Mouse (Mus musculus): ENCODE measurements at regions not wholly inside any gene's neighbourhood (a gene's known extent, or its start where the extent isn't known, plus 50 kb on each side); places are given as distances from the start of the nearest gene placed in this dataset.
"Not testable (repeated sequence)": the region's sequence is repeated elsewhere in the genome, so short reads cannot be mapped to it uniquely, and the experiment has no call there.

DNA sequence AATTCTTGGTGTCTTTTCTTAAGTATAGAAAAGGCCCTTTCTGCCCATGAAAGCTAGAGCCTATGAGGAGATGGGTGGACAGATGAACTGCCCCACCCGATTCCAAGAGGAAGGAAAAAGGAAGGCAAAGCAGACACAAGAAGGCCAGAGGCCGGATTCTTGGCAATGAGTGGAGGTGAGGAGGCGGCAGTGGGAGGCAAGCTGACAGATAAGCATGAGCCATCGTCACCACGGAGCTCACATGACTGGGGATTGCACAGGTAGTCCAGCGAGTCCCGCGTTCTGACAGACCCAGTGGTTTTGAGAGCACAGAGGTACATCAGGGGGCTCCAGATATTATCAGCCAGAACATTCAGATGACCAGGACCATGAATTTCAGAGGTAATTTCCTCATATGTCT is 79.4 kb upstream of the Tcf12 start:
- no peak overlapping the region for H3K4me3 ChIP-seq (ENCODE audit: insufficient read depth, low read length)
- no peak overlapping the region for H3K27ac ChIP-seq (ENCODE audit: insufficient read depth, low read depth, low read length)
- TF ChIP-seq CTCF (IDR thresholded peaks at IDR 0.05; ENCODE audit: low read depth, low read length) (no peak), POLR2A (IDR thresholded peaks at IDR 0.05; ENCODE audit: borderline replicate concordance, low read depth, low read length) (no peak)
- no peaks in the 10 kb centered on the region for H3K4me1 ChIP-seq (ENCODE audit: control insufficient read depth, insufficient read depth, low read length)

DNA sequence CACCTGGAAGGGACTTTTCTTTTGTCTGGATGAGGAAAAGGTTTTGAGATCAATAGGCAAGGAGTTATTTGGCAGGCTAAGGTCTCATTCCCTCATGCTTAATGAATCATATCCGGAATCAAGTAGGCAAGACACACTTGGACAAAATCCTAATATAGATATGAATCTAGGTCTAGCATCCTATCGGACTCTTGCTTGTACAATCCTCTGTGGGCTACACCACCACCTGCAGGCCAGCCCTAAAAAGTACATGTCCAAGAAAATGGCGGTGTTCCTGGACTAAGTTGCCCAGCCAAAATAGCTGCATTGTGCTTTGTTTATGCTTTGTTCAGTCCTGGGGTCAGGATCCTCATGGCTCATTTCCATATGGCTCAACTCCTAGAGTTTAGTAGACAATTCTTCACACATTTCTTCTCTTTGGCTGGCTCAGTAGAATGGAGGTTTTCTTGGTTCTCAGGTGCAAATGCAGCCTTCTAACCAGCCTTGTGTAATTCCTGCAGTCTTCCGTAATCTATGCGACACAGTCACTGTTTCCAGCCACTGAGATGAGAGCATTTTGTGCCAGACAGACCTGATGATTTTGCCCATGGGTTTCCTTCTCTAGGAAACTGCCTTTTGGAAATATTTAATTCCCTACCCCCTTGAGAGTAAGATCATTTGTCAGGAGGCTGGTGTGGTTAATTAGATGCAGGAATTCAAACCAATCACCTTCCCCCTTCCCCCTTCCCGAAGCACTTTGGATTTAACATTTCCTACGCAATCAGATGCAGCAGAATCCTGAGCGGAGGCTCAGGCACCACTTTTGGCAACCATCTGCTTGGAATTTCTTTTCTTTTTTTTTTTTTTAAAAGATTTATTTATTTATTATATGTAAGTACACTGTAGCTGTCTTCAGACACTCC is 80.6 kb upstream of the Tcf12 start:
- Histone ChIP-seq H3K4me1 (ENCODE audit: control insufficient read depth, insufficient read depth, low read length) (no peaks in the 10 kb centered on the region), H3K4me3 (ENCODE audit: insufficient read depth, low read length) (no peak overlapping the region), H3K27ac (ENCODE audit: insufficient read depth, low read depth, low read length) (no peak overlapping the region)
- no peak for TF ChIP-seq POLR2A (IDR thresholded peaks at IDR 0.05; ENCODE audit: borderline replicate concordance, low read depth, low read length)
- no peak for TF ChIP-seq CTCF (IDR thresholded peaks at IDR 0.05; ENCODE audit: low read depth, low read length)

DNA sequence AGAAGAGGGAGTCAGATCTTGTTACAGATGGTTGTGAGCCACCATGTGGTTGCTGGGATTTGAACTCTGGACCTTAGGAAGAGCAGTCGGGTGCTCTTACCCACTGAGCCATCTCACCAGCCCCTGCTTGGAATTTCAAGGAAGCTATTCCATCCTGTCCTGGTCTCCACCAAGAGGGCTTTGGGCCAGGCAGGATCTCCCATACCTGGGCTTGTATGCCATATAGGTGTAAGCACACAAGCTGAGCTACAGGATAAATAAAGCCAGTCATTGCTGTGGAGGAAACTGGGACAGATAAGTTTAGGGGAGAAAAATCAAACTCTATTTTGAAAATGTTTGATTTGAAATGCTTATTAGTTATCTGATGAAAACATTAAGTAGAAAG is 81.3 kb upstream of the Tcf12 start:
- H3K4me3 ChIP-seq (ENCODE audit: insufficient read depth, low read length); H3K27ac ChIP-seq (ENCODE audit: insufficient read depth, low read depth, low read length); H3K4me1 ChIP-seq (ENCODE audit: control insufficient read depth, insufficient read depth, low read length): not testable (repeated sequence)

DNA sequence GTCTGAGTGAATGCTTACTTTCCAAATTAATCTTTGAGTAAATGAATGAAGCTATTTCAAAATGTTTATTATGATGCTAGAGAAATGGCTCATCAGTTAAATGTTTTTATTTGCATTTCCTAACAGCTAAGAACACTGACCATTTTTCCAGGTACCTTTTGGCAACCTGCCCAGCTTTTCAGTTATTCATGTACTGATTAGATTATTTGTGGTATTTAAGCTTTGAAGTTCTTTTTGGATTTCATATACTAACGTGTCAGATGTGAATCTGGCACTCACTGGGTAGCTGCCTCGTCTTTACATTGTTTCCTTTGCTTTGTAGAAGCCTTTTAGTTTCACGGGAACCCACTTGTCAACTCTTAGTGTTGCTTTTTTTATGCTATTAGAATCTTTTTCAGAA is 79.3 kb upstream of the Zfp280d start:
- TF ChIP-seq POLR2A (IDR thresholded peaks at IDR 0.05; ENCODE audit: borderline replicate concordance, low read depth, low read length) (no peak), CTCF (IDR thresholded peaks at IDR 0.05; ENCODE audit: low read depth, low read length) (no peak)
- no peaks in the 10 kb centered on the region for H3K4me1 ChIP-seq (ENCODE audit: control insufficient read depth, insufficient read depth, low read length)
- no peak overlapping the region for H3K27ac ChIP-seq (ENCODE audit: insufficient read depth, low read depth, low read length)
- no peak overlapping the region for H3K4me3 ChIP-seq (ENCODE audit: insufficient read depth, low read length)

DNA sequence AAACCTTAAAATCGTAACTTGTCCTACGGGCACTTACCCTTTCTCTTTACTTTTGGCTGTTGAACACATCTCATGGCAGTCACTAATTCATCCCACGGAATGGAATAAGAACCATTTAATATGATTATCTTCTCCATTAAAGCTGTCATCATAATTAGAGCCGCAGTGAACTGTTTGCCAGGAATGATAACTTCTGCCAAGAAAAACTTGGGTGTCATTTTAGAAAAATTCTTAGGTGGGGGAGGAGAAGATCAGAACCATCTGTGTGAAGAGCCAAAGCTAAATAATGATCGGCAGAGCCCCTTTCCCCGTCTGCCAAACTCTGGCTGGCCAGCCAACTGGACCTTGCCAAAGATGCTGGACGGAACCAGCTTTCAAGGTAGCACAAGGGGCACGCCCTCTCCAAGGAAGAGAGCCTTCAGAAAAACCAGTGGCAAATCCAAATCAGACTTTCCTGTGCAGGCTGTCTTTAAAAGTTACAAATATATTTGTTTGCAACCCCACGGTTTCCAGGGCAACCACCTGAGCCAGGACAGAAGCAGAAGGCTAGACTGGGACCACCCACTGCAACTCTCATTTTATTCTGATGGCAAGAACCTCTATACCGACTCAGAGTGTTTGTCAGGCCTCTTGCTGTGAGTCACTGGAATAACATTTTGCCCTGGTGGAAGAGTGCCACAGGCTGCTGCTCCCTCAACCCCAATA is 77.9 kb upstream of the Zfp280d start:
- Histone ChIP-seq H3K4me3 (ENCODE audit: insufficient read depth, low read length) (no peak overlapping the region), H3K27ac (ENCODE audit: insufficient read depth, low read depth, low read length) (no peak overlapping the region), H3K4me1 (ENCODE audit: control insufficient read depth, insufficient read depth, low read length) (no peaks in the 10 kb centered on the region)
- TF ChIP-seq POLR2A (IDR thresholded peaks at IDR 0.05; ENCODE audit: borderline replicate concordance, low read depth, low read length) (no peak), CTCF (IDR thresholded peaks at IDR 0.05; ENCODE audit: low read depth, low read length) (no peak)

DNA sequence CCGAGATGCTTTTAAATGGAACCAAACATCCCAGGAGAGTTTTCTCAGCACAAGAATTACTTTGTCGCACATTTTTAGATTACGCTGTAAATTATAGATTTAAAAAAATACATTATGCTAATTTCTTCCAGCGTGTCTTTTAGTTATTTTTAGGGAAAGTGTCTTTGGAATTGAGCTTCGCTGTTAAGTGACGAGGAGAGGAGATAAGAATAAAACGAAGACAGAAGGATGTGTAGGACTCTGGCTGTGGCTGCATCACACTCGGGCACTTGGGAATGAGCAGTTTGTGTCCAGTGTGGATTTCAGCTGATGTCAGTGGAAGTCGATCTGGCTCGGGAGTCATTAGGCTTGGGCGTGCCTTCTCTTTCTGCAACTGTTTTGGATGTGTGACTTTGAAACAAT is 77.3 kb upstream of the Zfp280d start:
- Histone ChIP-seq H3K27ac (ENCODE audit: insufficient read depth, low read depth, low read length) (no peak overlapping the region), H3K4me3 (ENCODE audit: insufficient read depth, low read length) (no peak overlapping the region), H3K4me1 (ENCODE audit: control insufficient read depth, insufficient read depth, low read length) (no peaks in the 10 kb centered on the region)
- no peak for TF ChIP-seq POLR2A (IDR thresholded peaks at IDR 0.05; ENCODE audit: borderline replicate concordance, low read depth, low read length)

DNA sequence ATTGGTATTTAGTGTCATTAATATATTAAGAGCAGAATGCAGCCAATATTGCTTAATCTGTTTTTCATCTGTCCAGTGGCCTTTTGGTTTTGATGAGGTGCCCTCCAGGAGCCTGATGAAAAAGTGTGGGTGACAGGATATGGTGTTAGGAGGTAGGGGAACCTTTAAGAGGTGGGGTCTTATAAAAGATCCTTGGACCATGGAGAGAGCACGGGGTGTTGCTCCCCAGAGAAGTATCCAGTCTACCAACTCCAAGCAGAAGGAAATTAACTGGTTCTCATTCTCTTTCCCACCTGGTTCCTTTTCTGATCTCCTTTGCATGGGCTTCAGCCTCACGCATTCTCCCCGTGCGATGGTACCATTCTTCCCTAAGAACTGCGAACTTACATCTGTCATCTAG is 75.7 kb upstream of the Zfp280d start:
- Histone ChIP-seq H3K4me3 (ENCODE audit: insufficient read depth, low read length) (no peak overlapping the region), H3K27ac (ENCODE audit: insufficient read depth, low read depth, low read length) (no peak overlapping the region), H3K4me1 (ENCODE audit: control insufficient read depth, insufficient read depth, low read length) (no peaks in the 10 kb centered on the region)
- no peak for TF ChIP-seq POLR2A (IDR thresholded peaks at IDR 0.05; ENCODE audit: borderline replicate concordance, low read depth, low read length)
- TF ChIP-seq CTCF (IDR thresholded peaks at IDR 0.05; ENCODE audit: low read depth, low read length), result no peak

DNA sequence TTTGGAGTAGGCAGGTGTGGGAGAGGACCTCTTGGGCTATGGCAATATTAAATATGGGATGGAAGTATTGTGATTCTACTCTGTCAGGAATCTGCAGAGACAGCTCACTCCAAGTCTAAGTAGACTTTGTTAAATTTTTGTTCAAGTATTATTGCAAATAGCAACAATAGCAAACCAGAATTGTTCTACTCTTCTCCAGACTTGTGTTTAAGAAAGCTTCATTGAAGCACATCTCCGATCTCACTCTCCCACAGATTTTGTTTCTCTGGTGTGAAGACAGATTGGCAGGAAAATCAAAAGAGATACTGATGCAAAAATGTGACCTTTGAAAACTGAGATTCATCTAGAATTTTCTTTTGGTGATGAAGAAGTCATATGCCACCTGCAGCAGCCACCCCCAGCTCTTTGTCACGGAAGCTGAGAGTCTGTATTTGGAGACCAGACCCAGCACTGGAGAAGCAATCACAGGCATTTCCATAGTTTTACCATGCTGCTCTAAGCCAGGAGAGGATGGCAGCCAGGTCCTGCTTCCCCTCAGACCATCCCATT is 70.2 kb upstream of the Zfp280d start:
- Histone ChIP-seq H3K27ac (ENCODE audit: insufficient read depth, low read depth, low read length) (no peak overlapping the region), H3K4me3 (ENCODE audit: insufficient read depth, low read length) (no peak overlapping the region), H3K4me1 (ENCODE audit: control insufficient read depth, insufficient read depth, low read length) (no peaks in the 10 kb centered on the region)
- no peak for TF ChIP-seq CTCF (IDR thresholded peaks at IDR 0.05; ENCODE audit: low read depth, low read length)
- no peak for TF ChIP-seq POLR2A (IDR thresholded peaks at IDR 0.05; ENCODE audit: borderline replicate concordance, low read depth, low read length)

DNA sequence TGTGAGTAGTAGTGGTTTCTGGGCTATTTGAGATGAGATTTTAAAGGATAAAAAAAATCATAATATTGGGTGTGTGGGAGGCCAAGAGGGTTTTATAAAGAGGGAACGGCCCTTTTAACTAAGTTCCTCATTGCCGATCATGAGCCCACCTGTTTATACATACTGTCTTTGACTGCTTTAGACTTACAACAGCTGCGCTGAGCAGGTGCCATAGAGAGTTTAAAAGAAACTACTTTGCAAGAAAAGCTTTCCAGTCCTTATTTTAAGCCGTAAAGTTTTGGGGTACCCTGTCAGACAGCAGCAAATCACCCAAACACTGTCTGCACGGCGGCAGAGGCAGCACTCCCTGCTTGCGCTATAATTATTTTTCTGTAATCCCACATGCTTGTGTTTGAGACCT is 68.8 kb upstream of the Zfp280d start:
- Histone ChIP-seq H3K4me3 (ENCODE audit: insufficient read depth, low read length) (no peak overlapping the region), H3K4me1 (ENCODE audit: control insufficient read depth, insufficient read depth, low read length) (no peaks in the 10 kb centered on the region), H3K27ac (ENCODE audit: insufficient read depth, low read depth, low read length) (no peak overlapping the region)
- TF ChIP-seq POLR2A (IDR thresholded peaks at IDR 0.05; ENCODE audit: borderline replicate concordance, low read depth, low read length), result no peak
- TF ChIP-seq CTCF (IDR thresholded peaks at IDR 0.05; ENCODE audit: low read depth, low read length), result no peak

DNA sequence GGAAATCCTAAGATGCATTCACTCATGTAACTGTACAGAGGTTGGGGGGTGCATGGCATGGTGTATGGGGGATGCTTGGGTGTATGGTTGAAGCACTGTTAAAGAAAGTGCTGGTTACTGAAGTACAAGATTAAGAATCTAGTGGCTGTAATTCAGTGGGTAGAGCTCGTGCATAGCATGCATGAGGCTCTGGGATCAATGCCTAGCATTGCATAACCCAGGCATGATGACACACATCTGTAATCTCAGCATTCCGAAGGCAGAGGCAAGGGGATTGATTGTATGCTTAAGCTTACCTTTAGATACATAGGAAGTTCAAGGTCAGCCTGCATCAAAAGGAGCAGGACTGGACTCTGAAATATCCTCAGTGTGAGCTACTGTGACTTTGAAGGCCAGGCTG is 67.7 kb upstream of the Zfp280d start:
- Histone ChIP-seq H3K4me1 (ENCODE audit: control insufficient read depth, insufficient read depth, low read length) (no peaks in the 10 kb centered on the region), H3K4me3 (ENCODE audit: insufficient read depth, low read length) (no peak overlapping the region), H3K27ac (ENCODE audit: insufficient read depth, low read depth, low read length) (no peak overlapping the region)
- TF ChIP-seq POLR2A (IDR thresholded peaks at IDR 0.05; ENCODE audit: borderline replicate concordance, low read depth, low read length) (no peak), CTCF (IDR thresholded peaks at IDR 0.05; ENCODE audit: low read depth, low read length) (no peak)

All from bone marrow macrophage, adult 2 months (primary cell).